Mouse (Mus musculus): Measurements from ENCODE around the gene Nuak1.

- no peak for TF ChIP-seq CTCF (IDR thresholded peaks at IDR 0.05; ENCODE audit: insufficient read depth, low read depth, low read length)
- TF ChIP-seq POLR2A (IDR thresholded peaks at IDR 0.05; ENCODE audit: insufficient read depth, low read depth, low read length), result no peak
Observed at GRCm38 (mm10) chr10:84381276-84381798, 59.1 kb downstream of the Nuak1 start.

Measured in olfactory bulb, adult 2 months (tissue).